Mouse (Mus musculus) midbrain, embryonic 14.5 days (tissue): ENCODE results near the gene Susd1. TPM values are rescaled to one million over a fixed set of nuclear protein-coding genes. Genes with fewer than 3 reads are reported as not detected.

Source experiments
- ATAC-seq: fragments of 200-750 bp; cut with Nextera tagmentation; 2 replicates; pipeline ENCODE4 v1.8.0; 2017; ENCODE audit warnings: moderate number of reproducible peaks, moderate library complexity; ENCODE audit not compliant: low FRiP score, low TSS enrichment
- DNase-seq: peaks from one replicate; pipeline ENCODE4 v3.0.0-alpha.2; 2015
- H3K27ac ChIP-seq: fragments of 300-500 bp; sonication (generic); replicated peaks from 2 replicates; pipeline ENCODE4 v1.5.1; 2014; ENCODE audit warnings: mild to moderate bottlenecking, low read depth, low read length, moderate library complexity
- H3K27me3 ChIP-seq: fragments of 300-500 bp; sonication (generic); 2 replicates; pipeline ENCODE4 v1.6.1; 2014; ENCODE audit warnings: low read length, control low read depth, mixed read lengths; ENCODE audit not compliant: control insufficient read depth, insufficient read depth
- H3K36me3 ChIP-seq: fragments of 300-500 bp; sonication (generic); 2 replicates; pipeline ENCODE4 v1.6.1; 2014; ENCODE audit warnings: low read length, control low read depth; ENCODE audit not compliant: control insufficient read depth, insufficient read depth
- H3K4me1 ChIP-seq: fragments of 300-500 bp; sonication (generic); 2 replicates; pipeline ENCODE4 v1.6.1; 2014; ENCODE audit warnings: mild to moderate bottlenecking, antibody characterized with exemption, low read length, control low read depth; ENCODE audit not compliant: control insufficient read depth, insufficient read depth
- H3K4me2 ChIP-seq: fragments of 300-500 bp; sonication (generic); 2 replicates; pipeline ENCODE4 v1.6.1; 2014; ENCODE audit warnings: mild to moderate bottlenecking, low read length, moderate library complexity
- H3K4me3 ChIP-seq: fragments of 300-500 bp; sonication (generic); replicated peaks from 2 replicates; pipeline ENCODE4 v1.5.1; 2014; ENCODE audit warnings: low read depth, low read length
- H3K9ac ChIP-seq: fragments of 300-500 bp; sonication (generic); replicated peaks from 2 replicates; pipeline ENCODE4 v1.6.1; 2014; ENCODE audit warnings: mild to moderate bottlenecking, low read length, moderate library complexity
- H3K9me3 ChIP-seq: fragments of 300-500 bp; sonication (generic); 2 replicates; pipeline ENCODE4 v1.6.1; 2016; ENCODE audit warnings: low read length, control low read depth, mixed read lengths; ENCODE audit not compliant: control insufficient read depth
- WGBS: fragments of 180-500 bp; shearing (Covaris S2); extraction: QIAGEN DNeasy Blood & Tissue Kit; methylation state at CpG from one replicate; pipeline ENCODE4 v1.1.7; 2014; 5-methylcytosine and 5-hydroxymethylcytosine counted together
- polyA plus RNA-seq: library from polyadenylated mRNA; unstranded; fragments of >200 nt; fragmentation: Nextera tagmentation; extraction: Ambion mirVana; gene quantifications from 2 replicates; pipeline ENCODE4 v1.2.1, GENCODE M21; 2014

Gene Susd1
- polyA plus RNA-seq, 1 experiment from 2014 or later = 0.86 TPM

DNA sequence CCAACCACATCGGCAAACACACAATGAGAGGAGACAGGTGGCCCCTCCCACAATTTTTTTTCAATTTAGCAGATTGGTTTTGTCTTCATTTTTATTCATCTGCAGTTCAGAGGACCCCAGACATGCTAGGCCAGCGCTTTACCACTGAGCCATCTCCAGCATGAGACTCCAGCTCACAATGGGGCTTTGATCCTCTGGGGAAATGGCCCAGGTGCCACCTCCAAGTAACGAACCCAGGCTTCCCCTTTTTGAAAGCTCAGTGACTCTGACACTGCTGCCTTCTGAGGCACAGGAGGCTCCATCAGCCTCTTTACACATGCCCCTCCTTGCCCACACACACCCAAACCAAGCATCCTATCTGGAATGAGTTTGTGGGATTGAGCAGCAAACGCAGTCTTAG lies 5.7 kb upstream of the Susd1 start:
- Histone ChIP-seq H3K4me2 (no peak overlapping the region), H3K4me1 (no peaks in the 10 kb centered on the region), H3K27ac (no peak overlapping the region), H3K9ac (no peak overlapping the region), H3K36me3 (no peaks in the 10 kb centered on the region), H3K27me3 (peaks cover 2% of the 10 kb centered on the region; the same call in 1 of the 2 replicates), H3K4me3 (no peak overlapping the region), H3K9me3 (no peaks in the 10 kb centered on the region)
- DNase-seq (no peak), ATAC-seq (no peak)
- WGBS = 75% methylated on average over 4 of the region's 4 CpGs

DNA sequence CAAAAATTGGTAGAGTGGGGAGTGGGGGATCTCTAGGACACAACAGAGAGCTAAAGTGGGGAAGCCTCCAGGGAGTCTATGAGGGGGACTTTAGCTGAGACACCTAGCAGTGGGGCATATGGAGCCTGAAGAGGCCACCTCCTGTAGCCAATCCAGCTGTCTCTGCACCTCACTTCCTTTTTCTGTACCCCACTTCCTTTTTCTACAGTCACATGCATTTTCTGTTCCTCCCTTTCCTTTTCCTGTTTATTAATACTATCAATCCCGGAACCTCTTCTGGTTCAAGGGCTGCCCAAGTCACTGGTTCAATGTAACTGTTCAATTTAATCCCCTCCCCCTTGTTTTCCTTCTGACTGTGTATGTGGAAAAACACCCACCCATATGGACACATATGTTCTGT lies 2.8 kb upstream of the Susd1 start:
- no peak for DNase-seq
- WGBS = 96% methylated on average over 1 of the region's 1 CpGs
- no peaks in the 10 kb centered on the region for H3K9me3 ChIP-seq
- H3K4me3 ChIP-seq = no peak overlapping the region
- H3K9ac ChIP-seq = no peak overlapping the region
- H3K4me2 ChIP-seq = no peak overlapping the region
- H3K36me3 ChIP-seq = no peaks in the 10 kb centered on the region
- H3K27me3 ChIP-seq = peaks cover 22% of the 10 kb centered on the region
- no peak overlapping the region for H3K27ac ChIP-seq
- ATAC-seq = no peak
- no peaks in the 10 kb centered on the region for H3K4me1 ChIP-seq

DNA sequence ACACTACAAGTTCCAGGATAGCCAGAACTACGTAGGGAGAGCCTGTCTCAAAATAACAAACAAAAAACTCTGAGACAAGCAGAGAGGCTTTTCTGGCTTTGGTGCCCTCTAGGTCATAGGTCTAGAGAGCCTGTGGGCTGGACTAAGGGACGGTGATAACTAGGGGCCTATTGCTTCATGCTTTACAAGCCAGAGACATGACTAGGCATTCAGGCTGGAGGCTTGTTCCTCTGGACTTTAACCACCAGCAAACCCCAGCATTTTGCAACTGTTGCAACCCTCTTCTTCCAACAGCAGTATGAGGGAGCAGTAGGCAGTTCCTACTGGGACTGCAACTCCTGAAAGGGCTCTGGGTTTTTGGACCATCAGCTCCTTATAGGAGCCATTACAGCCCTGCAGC lies 1.5 kb upstream of the Susd1 start:
- H3K9ac ChIP-seq = no peak overlapping the region
- no peaks in the 10 kb centered on the region for H3K36me3 ChIP-seq
- ATAC-seq (no peak), DNase-seq (no peak)
- H3K4me3 ChIP-seq = no peak overlapping the region
- no peaks in the 10 kb centered on the region for H3K9me3 ChIP-seq
- no peak overlapping the region for H3K27ac ChIP-seq
- no peak overlapping the region for H3K4me2 ChIP-seq
- WGBS = 53% methylated on average over 2 of the region's 2 CpGs
- no peaks in the 10 kb centered on the region for H3K4me1 ChIP-seq
- peaks cover 22% of the 10 kb centered on the region for H3K27me3 ChIP-seq

DNA sequence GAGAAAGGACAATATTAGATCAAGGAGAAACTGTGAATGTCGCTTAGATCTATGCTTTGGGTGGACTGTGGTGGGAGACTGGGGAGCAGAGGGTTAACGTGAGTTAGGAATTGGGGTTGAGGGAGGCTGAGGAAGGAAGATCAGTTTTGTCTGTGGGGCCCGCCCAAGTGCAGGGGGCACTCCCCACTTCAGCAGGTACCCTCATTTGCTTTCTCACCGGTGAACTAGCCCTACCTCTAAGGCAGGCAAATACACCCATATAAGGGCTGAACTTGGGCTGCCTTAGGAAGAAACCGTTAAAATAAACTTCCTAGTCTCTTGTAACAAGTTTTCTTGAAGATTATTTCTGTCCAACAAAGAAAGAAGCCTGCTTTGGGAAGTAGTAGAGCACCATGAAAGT lies 608 bp upstream of the Susd1 start:
- H3K9me3 ChIP-seq = no peaks in the 10 kb centered on the region
- 40% methylated on average over 5 of the region's 5 CpGs for WGBS

DNA sequence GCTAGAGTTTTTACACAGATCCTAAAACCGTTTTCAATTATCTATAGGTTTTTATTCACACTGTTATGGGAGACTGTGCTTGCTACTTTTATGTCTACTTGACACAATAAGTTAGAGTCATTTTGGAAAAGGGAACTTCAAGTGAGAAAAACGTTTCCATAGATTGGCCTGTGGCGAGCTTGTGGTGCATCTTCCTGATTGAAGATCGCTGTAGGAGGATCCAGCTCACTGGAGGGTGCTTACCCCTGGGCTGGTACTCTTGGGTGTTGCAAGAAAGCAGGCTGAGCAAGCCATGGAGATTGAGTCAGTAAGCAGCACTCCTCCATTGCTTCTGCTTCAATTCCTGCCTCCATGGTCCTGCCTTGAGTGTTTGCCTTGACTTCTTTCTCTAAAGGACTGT lies 2.5 kb downstream of the Susd1 start:
- no peak overlapping the region for H3K27ac ChIP-seq
- no peak overlapping the region for H3K4me3 ChIP-seq
- no peaks in the 10 kb centered on the region for H3K36me3 ChIP-seq
- no peaks in the 10 kb centered on the region for H3K4me1 ChIP-seq
- H3K9me3 ChIP-seq = no peaks in the 10 kb centered on the region
- no peak overlapping the region for H3K9ac ChIP-seq
- no peak overlapping the region for H3K4me2 ChIP-seq
- WGBS = 88% methylated on average over 4 of the region's 4 CpGs
- peaks cover 22% of the 10 kb centered on the region for H3K27me3 ChIP-seq
- DNase-seq (no peak), ATAC-seq (no peak)

More for the DNA sequence above, 608 bp upstream of the Susd1 start:
- H3K4me1 ChIP-seq = no peaks in the 10 kb centered on the region
- H3K9ac ChIP-seq = no peak overlapping the region
- H3K27me3 ChIP-seq = peaks cover 22% of the 10 kb centered on the region
- ATAC-seq (no peak), DNase-seq (no peak)
- H3K4me3 ChIP-seq = no peak overlapping the region
- H3K4me2 ChIP-seq = no peak overlapping the region
- H3K27ac ChIP-seq = no peak overlapping the region
- H3K36me3 ChIP-seq = no peaks in the 10 kb centered on the region

DNA sequence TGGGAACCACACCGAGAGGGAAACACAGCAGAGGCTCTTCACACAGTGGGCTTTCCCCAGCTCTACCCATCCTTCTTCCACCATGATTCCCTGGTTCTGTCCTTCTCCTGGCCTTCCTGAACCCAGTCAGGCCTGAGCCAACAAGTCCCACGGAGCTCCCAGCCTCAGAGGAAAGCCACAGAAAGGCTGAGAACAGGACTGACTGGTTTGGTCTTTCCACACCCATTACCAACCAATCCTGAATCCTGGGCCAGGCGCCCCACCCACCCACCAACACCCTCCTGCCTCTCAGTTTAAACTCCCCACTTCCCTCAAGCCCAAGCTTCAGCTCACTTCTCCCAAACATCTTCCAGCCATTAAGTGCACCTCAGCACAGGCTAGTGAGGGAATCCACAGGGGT lies 4.4 kb downstream of the Susd1 start:
- Histone ChIP-seq H3K27me3 (peaks cover 20% of the 10 kb centered on the region), H3K4me1 (no peaks in the 10 kb centered on the region), H3K27ac (no peak overlapping the region), H3K4me2 (no peak overlapping the region), H3K4me3 (no peak overlapping the region), H3K9me3 (no peaks in the 10 kb centered on the region), H3K9ac (no peak overlapping the region), H3K36me3 (no peaks in the 10 kb centered on the region)
- WGBS = 62% methylated on average over 3 of the region's 3 CpGs
- ATAC-seq (no peak), DNase-seq (no peak)

DNA sequence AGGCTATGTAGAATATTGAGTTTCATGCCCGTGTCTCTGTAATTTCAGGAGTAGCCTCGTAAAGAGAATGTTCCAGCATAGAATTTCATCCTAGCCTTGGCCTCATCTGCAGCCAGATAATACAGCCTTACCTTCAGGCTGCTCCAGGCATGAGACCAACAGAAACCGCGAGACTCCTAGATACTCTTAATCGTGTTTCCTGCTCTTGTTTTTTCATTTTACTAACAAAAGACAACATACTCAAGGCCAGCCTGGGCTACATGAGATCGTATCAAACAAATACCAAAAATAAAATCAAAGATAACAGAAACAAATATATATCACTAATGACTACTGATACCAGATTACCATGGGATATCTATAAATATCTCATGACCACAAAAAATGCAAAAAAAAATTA lies 9.3 kb downstream of the Susd1 start:
- 93% methylated on average over 6 of the region's 6 CpGs for whole genome bisulfite sequencing
- DNase-seq (no peak), ATAC-seq (no peak)
- no peaks in the 10 kb centered on the region for H3K9me3 ChIP-seq
- H3K27ac ChIP-seq = no peak overlapping the region
- no peak overlapping the region for H3K4me3 ChIP-seq
- H3K4me2 ChIP-seq = no peak overlapping the region
- H3K36me3 ChIP-seq = no peaks in the 10 kb centered on the region
- no peak overlapping the region for H3K9ac ChIP-seq
- no peaks in the 10 kb centered on the region for H3K4me1 ChIP-seq
- H3K27me3 ChIP-seq = no peaks in the 10 kb centered on the region

DNA sequence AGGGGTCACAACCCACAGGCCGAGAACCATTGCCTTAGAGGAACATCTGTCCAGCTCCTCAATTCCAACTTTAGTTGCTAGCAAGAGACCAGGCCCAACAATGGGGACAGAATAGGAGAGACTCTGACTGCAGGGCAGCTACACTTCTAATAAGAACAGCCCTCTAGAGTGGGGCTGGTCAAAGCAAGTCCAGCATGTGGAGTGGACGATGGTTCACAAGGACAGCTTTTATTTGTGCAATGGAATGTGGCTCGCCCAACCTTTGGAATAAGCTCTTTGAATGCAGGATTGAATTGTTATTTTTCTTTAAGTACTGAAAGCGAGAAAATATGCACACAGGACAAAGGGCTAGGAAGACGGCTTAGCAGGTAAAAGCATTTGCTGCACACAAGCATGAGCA lies 12.0 kb downstream of the Susd1 start:
- DNase-seq = no peak

DNA sequence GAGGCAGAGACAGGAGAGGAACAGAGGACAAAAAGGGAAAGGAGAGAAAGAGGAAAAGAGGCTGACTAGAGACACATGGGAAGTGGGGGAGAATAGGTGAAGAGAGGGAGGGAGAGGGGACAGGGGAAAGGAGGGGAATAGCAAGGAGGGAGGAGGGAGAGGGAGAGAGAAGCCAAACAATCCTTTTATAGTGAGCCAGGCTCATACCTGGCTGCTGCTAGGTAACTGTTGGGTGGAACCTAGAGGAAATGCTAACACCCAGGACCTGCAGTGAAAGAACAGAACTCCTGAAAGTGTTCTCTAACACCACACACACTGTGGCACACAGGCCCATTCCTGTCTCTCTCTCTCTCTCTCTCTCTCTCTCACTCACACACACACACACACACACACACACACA lies 15.6 kb downstream of the Susd1 start:
- no peaks in the 10 kb centered on the region for H3K9me3 ChIP-seq
- ATAC-seq (no peak), DNase-seq (no peak)
- no peak overlapping the region for H3K4me2 ChIP-seq
- H3K4me1 ChIP-seq = no peaks in the 10 kb centered on the region
- no peak overlapping the region for H3K27ac ChIP-seq
- H3K4me3 ChIP-seq = no peak overlapping the region
- H3K36me3 ChIP-seq = no peaks in the 10 kb centered on the region
- no peak overlapping the region for H3K9ac ChIP-seq
- H3K27me3 ChIP-seq = no peaks in the 10 kb centered on the region

More for the DNA sequence above, 12.0 kb downstream of the Susd1 start:
- Histone ChIP-seq H3K4me3 (no peak overlapping the region), H3K4me2 (no peak overlapping the region), H3K27ac (no peak overlapping the region), H3K36me3 (no peaks in the 10 kb centered on the region), H3K27me3 (no peaks in the 10 kb centered on the region), H3K9ac (no peak overlapping the region), H3K9me3 (no peaks in the 10 kb centered on the region), H3K4me1 (no peaks in the 10 kb centered on the region)
- 84% methylated on average over 5 of the region's 5 CpGs for WGBS
- ATAC-seq = no peak
